Mouse (Mus musculus) lung, embryonic 16.5 days (tissue): Measurements from ENCODE around the gene Cldn3. TPM values are rescaled to one million over a fixed set of nuclear protein-coding genes. Genes with fewer than 3 reads are reported as not detected.
A peak's percentile ranks its signal among the peaks of the same experiment; 100 is the strongest.

ENCODE experiments used
- ATAC-seq: fragments of 200-750 bp; cut with Nextera tagmentation; 2 replicates; pipeline ENCODE4 v1.8.0; 2017; ENCODE audit warnings: low read depth, mild to moderate bottlenecking, moderate library complexity
- H3K27ac ChIP-seq: fragments of 300-500 bp; sonication (generic); 2 replicates; pipeline ENCODE4 v1.5.1; 2014; ENCODE audit warnings: mild to moderate bottlenecking, control low read depth, low read length
- H3K27me3 ChIP-seq: fragments of 300-500 bp; sonication (generic); 2 replicates; pipeline ENCODE4 v1.6.1; 2014; ENCODE audit warnings: low read depth, low read length, mixed read lengths; ENCODE audit not compliant: control insufficient read depth, insufficient read depth
- H3K36me3 ChIP-seq: fragments of 300-500 bp; sonication (generic); 2 replicates; pipeline ENCODE4 v1.6.1; 2014; ENCODE audit warnings: low read length; ENCODE audit not compliant: control insufficient read depth, insufficient read depth
- H3K4me1 ChIP-seq: fragments of 300-500 bp; sonication (generic); replicated peaks from 2 replicates; pipeline ENCODE4 v1.6.1; 2014; ENCODE audit warnings: low read length, mixed read lengths; ENCODE audit not compliant: control insufficient read depth, insufficient read depth
- H3K4me2 ChIP-seq: fragments of 300-500 bp; sonication (generic); 2 replicates; pipeline ENCODE4 v1.6.1; 2014; ENCODE audit warnings: low read depth, low read length, control low read depth
- H3K4me3 ChIP-seq: fragments of 300-500 bp; sonication (generic); 2 replicates; pipeline ENCODE4 v1.5.1; 2014; ENCODE audit warnings: mild to moderate bottlenecking, low read length, control low read depth
- H3K9ac ChIP-seq: fragments of 300-500 bp; sonication (generic); 2 replicates; pipeline ENCODE4 v1.6.1; 2014; ENCODE audit warnings: low read length, control low read depth
- H3K9me3 ChIP-seq: fragments of 300-500 bp; sonication (generic); 2 replicates; pipeline ENCODE4 v1.6.1; 2016; ENCODE audit warnings: low read length; ENCODE audit not compliant: control insufficient read depth
- WGBS: fragments of 180-500 bp; shearing (Covaris S2); extraction: QIAGEN DNeasy Blood & Tissue Kit; methylation state at CpG from one replicate; pipeline ENCODE4 v1.1.7; 2014; 5-methylcytosine and 5-hydroxymethylcytosine counted together
- polyA plus RNA-seq: library from polyadenylated mRNA; unstranded; fragments of >200 nt; fragmentation: Nextera tagmentation; extraction: Ambion mirVana; gene quantifications from 2 replicates; pipeline ENCODE4 v1.2.1, GENCODE M21; 2015

Gene Cldn3
- polyA plus RNA-seq, 1 experiment from 2014 or later, result 328 TPM

- Histone ChIP-seq H3K9ac (peak overlapping the region; percentile 67), H3K27ac (peak overlapping the region; percentile 92), H3K4me1 (peaks cover 23% of the 10 kb centered on the region), H3K36me3 (no peaks in the 10 kb centered on the region), H3K4me2 (peak overlapping the region; percentile 49), H3K9me3 (no peaks in the 10 kb centered on the region), H3K4me3 (peak overlapping the region; percentile 54), H3K27me3 (no peaks in the 10 kb centered on the region)
- 18% methylated on average over 43 of the region's 43 CpGs for WGBS
- peak; percentile 24 for ATAC-seq
These were observed 39.8 kb upstream of the Cldn3 start for GRCm38 (mm10) chr5:134946063-134946856.

GRCm38 (mm10) chr5:134946857-134947255 lies 39.2 kb upstream of the Cldn3 start, which contains the start of gene Cldn4:
Cldn4 (minus strand) TSS chr5:134946934.
- Histone ChIP-seq H3K4me1 (peaks cover 29% of the 10 kb centered on the region), H3K9me3 (no peaks in the 10 kb centered on the region), H3K27ac (peak within 1 kb of the TSS; percentile 92), H3K36me3 (no peaks in the 10 kb centered on the region), H3K9ac (peak within 1 kb of the TSS; percentile 67), H3K27me3 (no peaks in the 10 kb centered on the region), H3K4me3 (peak within 1 kb of the TSS; percentile 54), H3K4me2 (peak within 1 kb of the TSS; percentile 49)
- WGBS, result 20% methylated on average over 11 of the region's 11 CpGs
- ATAC-seq, result peak; percentile 74

GRCm38 (mm10) chr5:134947420-134948084 lies 38.5 kb upstream of the Cldn3 start:
- ATAC-seq, result no peak
- H3K27ac ChIP-seq, result peak overlapping the region; percentile 92
- no peaks in the 10 kb centered on the region for H3K36me3 ChIP-seq
- no peaks in the 10 kb centered on the region for H3K27me3 ChIP-seq
- no peak overlapping the region for H3K4me3 ChIP-seq
- H3K9ac ChIP-seq, result 0 out of 2 replicates have a peak overlapping the region, but pooled peaks have one; percentile 9
- peak overlapping the region; percentile 45 for H3K4me2 ChIP-seq
- no peaks in the 10 kb centered on the region for H3K9me3 ChIP-seq
- peaks cover 32% of the 10 kb centered on the region for H3K4me1 ChIP-seq
- 37% methylated on average over 5 of the region's 5 CpGs for WGBS

GRCm38 (mm10) chr5:134948085-134948439 lies 38.0 kb upstream of the Cldn3 start:
- WGBS, result 37% methylated on average over 4 of the region's 4 CpGs
- Histone ChIP-seq H3K9ac (0 out of 2 replicates have a peak overlapping the region, but pooled peaks have one; percentile 9), H3K4me1 (peaks cover 32% of the 10 kb centered on the region), H3K27me3 (no peaks in the 10 kb centered on the region), H3K27ac (peak overlapping the region; percentile 92), H3K9me3 (no peaks in the 10 kb centered on the region), H3K4me3 (no peak overlapping the region), H3K36me3 (no peaks in the 10 kb centered on the region), H3K4me2 (no peak overlapping the region)
- ATAC-seq, result no peak

- Histone ChIP-seq H3K4me1 (peaks cover 33% of the 10 kb centered on the region), H3K4me2 (peak overlapping the region; percentile 48), H3K36me3 (no peaks in the 10 kb centered on the region), H3K4me3 (peak overlapping the region; percentile 19; the same call in 1 of the 2 replicates), H3K9me3 (no peaks in the 10 kb centered on the region), H3K9ac (peak overlapping the region; percentile 47), H3K27ac (peak overlapping the region; percentile 87), H3K27me3 (no peaks in the 10 kb centered on the region)
- ATAC-seq, result peak; percentile 62
- 5% methylated on average over 19 of the region's 19 CpGs for WGBS
These were observed 34.7 kb upstream of the Cldn3 start for GRCm38 (mm10) chr5:134951053-134951884.

- Histone ChIP-seq H3K4me3 (no peak overlapping the region), H3K27ac (no peak overlapping the region), H3K4me2 (no peak overlapping the region), H3K4me1 (peaks cover 19% of the 10 kb centered on the region), H3K9ac (no peak overlapping the region), H3K36me3 (no peaks in the 10 kb centered on the region), H3K27me3 (no peaks in the 10 kb centered on the region), H3K9me3 (no peaks in the 10 kb centered on the region)
- ATAC-seq, result no peak
- 44% methylated on average over 5 of the region's 5 CpGs for WGBS
These were observed 30.5 kb upstream of the Cldn3 start for GRCm38 (mm10) chr5:134955491-134955890.

- Histone ChIP-seq H3K4me3 (no peak overlapping the region), H3K27ac (no peak overlapping the region), H3K36me3 (no peaks in the 10 kb centered on the region), H3K27me3 (no peaks in the 10 kb centered on the region), H3K9ac (no peak overlapping the region), H3K4me2 (no peak overlapping the region), H3K4me1 (peaks cover 13% of the 10 kb centered on the region; the same call in 1 of the 2 replicates), H3K9me3 (no peaks in the 10 kb centered on the region)
- peak; percentile 19; the same call in 1 of the 2 replicates for ATAC-seq
- 60% methylated on average over 7 of the region's 7 CpGs for WGBS
These were observed 26.9 kb upstream of the Cldn3 start for GRCm38 (mm10) chr5:134959114-134959513.

GRCm38 (mm10) chr5:134960430-134960829 lies 25.6 kb upstream of the Cldn3 start:
- H3K36me3 ChIP-seq, result no peaks in the 10 kb centered on the region
- no peak for ATAC-seq
- H3K9me3 ChIP-seq, result no peaks in the 10 kb centered on the region
- no peak overlapping the region; the same call in 1 of the 2 replicates for H3K27ac ChIP-seq
- no peak overlapping the region for H3K4me2 ChIP-seq
- H3K4me1 ChIP-seq, result peaks cover 13% of the 10 kb centered on the region; the same call in 1 of the 2 replicates
- 37% methylated on average over 2 of the region's 2 CpGs for WGBS
- H3K4me3 ChIP-seq, result no peak overlapping the region
- no peaks in the 10 kb centered on the region for H3K27me3 ChIP-seq
- no peak overlapping the region for H3K9ac ChIP-seq
